Mouse (Mus musculus) heart, embryonic 16.5 days (tissue): ENCODE data around the gene Tex36. TPM values are rescaled to one million over a fixed set of nuclear protein-coding genes. Genes with fewer than 3 reads are reported as not detected.

ENCODE experiments used
- ATAC-seq: fragments of 200-750 bp; cut with Nextera tagmentation; replicated peaks from 2 replicates; pipeline ENCODE4 v1.8.0; 2017; ENCODE audit warnings: moderate number of reproducible peaks; ENCODE audit not compliant: insufficient read depth, low FRiP score; ENCODE audit errors: extremely low read depth
- H3K27ac ChIP-seq: fragments of 300-500 bp; sonication (generic); 2 replicates; pipeline ENCODE4 v1.5.1; 2014; ENCODE audit warnings: mild to moderate bottlenecking, low read length, control low read depth, moderate library complexity
- H3K27me3 ChIP-seq: fragments of 300-500 bp; sonication (generic); 2 replicates; pipeline ENCODE4 v1.6.1; 2014; ENCODE audit warnings: low read length, mixed read lengths; ENCODE audit not compliant: control insufficient read depth, insufficient read depth
- H3K36me3 ChIP-seq: fragments of 300-500 bp; sonication (generic); 2 replicates; pipeline ENCODE4 v1.6.1; 2014; ENCODE audit not compliant: control insufficient read depth, insufficient read depth
- H3K4me1 ChIP-seq: fragments of 300-500 bp; sonication (generic); 2 replicates; pipeline ENCODE4 v1.6.1; 2014; ENCODE audit warnings: low read length, mixed read lengths; ENCODE audit not compliant: control insufficient read depth, insufficient read depth
- H3K4me2 ChIP-seq: fragments of 300-500 bp; sonication (generic); 2 replicates; pipeline ENCODE4 v1.6.1; 2014; ENCODE audit warnings: low read depth, mild to moderate bottlenecking, control low read depth, low read length
- H3K4me3 ChIP-seq: fragments of 300-500 bp; sonication (generic); 2 replicates; pipeline ENCODE4 v1.5.1; 2014; ENCODE audit warnings: mild to moderate bottlenecking, control low read depth, low read length
- H3K9ac ChIP-seq: fragments of 300-500 bp; sonication (generic); 2 replicates; pipeline ENCODE4 v1.6.1; 2014; ENCODE audit warnings: low read length, control low read depth
- H3K9me3 ChIP-seq: fragments of 300-500 bp; sonication (generic); replicated peaks from 2 replicates; pipeline ENCODE4 v1.6.1; 2016; ENCODE audit warnings: low read length; ENCODE audit not compliant: control insufficient read depth
- WGBS: fragments of 180-500 bp; shearing (Covaris S2); extraction: QIAGEN DNeasy Blood & Tissue Kit; methylation state at CpG from one replicate; pipeline ENCODE4 v1.1.7; 2014; 5-methylcytosine and 5-hydroxymethylcytosine counted together
- polyA plus RNA-seq: library from polyadenylated mRNA; unstranded; fragments of >200 nt; fragmentation: Nextera tagmentation; extraction: Ambion mirVana; gene quantifications from 2 replicates; pipeline ENCODE4 v1.2.1, GENCODE M21; 2015

The Tex36 gene
- polyA plus RNA-seq, 1 experiment from 2014 or later = not detected

- H3K4me1 ChIP-seq = no peaks in the 10 kb centered on the region
- no peaks in the 10 kb centered on the region for H3K27me3 ChIP-seq
- no peaks in the 10 kb centered on the region for H3K36me3 ChIP-seq
- no peak overlapping the region for H3K4me2 ChIP-seq
- H3K27ac ChIP-seq = no peak overlapping the region
- no peak for ATAC-seq
- H3K9me3 ChIP-seq = no peaks in the 10 kb centered on the region
- H3K9ac ChIP-seq = no peak overlapping the region
- 78% methylated on average over 13 of the region's 13 CpGs for WGBS
- no peak overlapping the region for H3K4me3 ChIP-seq
Measured at GRCm38 (mm10) chr7:133604427-133605081, 2.6 kb upstream of the Tex36 start.

- Histone ChIP-seq H3K36me3 (no peaks in the 10 kb centered on the region), H3K4me3 (no peak overlapping the region), H3K27me3 (no peaks in the 10 kb centered on the region), H3K4me2 (no peak overlapping the region), H3K4me1 (no peaks in the 10 kb centered on the region), H3K27ac (no peak overlapping the region), H3K9ac (no peak overlapping the region), H3K9me3 (no peaks in the 10 kb centered on the region)
- WGBS = 72% methylated on average over 2 of the region's 2 CpGs
- no peak for ATAC-seq
Measured at GRCm38 (mm10) chr7:133603156-133603555, 1.2 kb upstream of the Tex36 start.

- Histone ChIP-seq H3K27ac (no peak overlapping the region), H3K4me2 (no peak overlapping the region), H3K4me1 (no peaks in the 10 kb centered on the region), H3K4me3 (no peak overlapping the region), H3K36me3 (no peaks in the 10 kb centered on the region), H3K9me3 (no peaks in the 10 kb centered on the region), H3K27me3 (no peaks in the 10 kb centered on the region), H3K9ac (no peak overlapping the region)
- no peak for ATAC-seq
- 47% methylated on average over 1 of the region's 1 CpGs for WGBS
Measured at GRCm38 (mm10) chr7:133600558-133600957, 1.4 kb downstream of the Tex36 start.

- Histone ChIP-seq H3K36me3 (no peaks in the 10 kb centered on the region), H3K4me1 (peaks cover 3% of the 10 kb centered on the region; the same call in 1 of the 2 replicates), H3K4me2 (no peak overlapping the region), H3K9me3 (no peaks in the 10 kb centered on the region), H3K9ac (no peak overlapping the region), H3K27me3 (no peaks in the 10 kb centered on the region), H3K27ac (no peak overlapping the region), H3K4me3 (no peak overlapping the region)
- 55% methylated on average over 1 of the region's 1 CpGs for WGBS
- ATAC-seq = no peak
Measured at GRCm38 (mm10) chr7:133591750-133592149, 10.2 kb downstream of the Tex36 start.

- Histone ChIP-seq H3K9me3 (no peaks in the 10 kb centered on the region), H3K9ac (no peak overlapping the region), H3K36me3 (no peaks in the 10 kb centered on the region), H3K4me1 (no peaks in the 10 kb centered on the region), H3K27ac (no peak overlapping the region), H3K27me3 (no peaks in the 10 kb centered on the region), H3K4me2 (no peak overlapping the region), H3K4me3 (no peak overlapping the region)
- WGBS = 73% methylated on average over 6 of the region's 6 CpGs
- no peak for ATAC-seq
Measured at GRCm38 (mm10) chr7:133583216-133583615, 18.7 kb downstream of the Tex36 start.

- no peak overlapping the region for H3K4me2 ChIP-seq
- no peak overlapping the region for H3K9ac ChIP-seq
- no peaks in the 10 kb centered on the region for H3K36me3 ChIP-seq
- no peak for ATAC-seq
- H3K27ac ChIP-seq = no peak overlapping the region
- no peaks in the 10 kb centered on the region for H3K27me3 ChIP-seq
- WGBS = 80% methylated on average over 4 of the region's 4 CpGs
- no peak overlapping the region for H3K4me3 ChIP-seq
- H3K9me3 ChIP-seq = no peaks in the 10 kb centered on the region
- H3K4me1 ChIP-seq = no peaks in the 10 kb centered on the region
Measured at GRCm38 (mm10) chr7:133580296-133580640, 21.7 kb downstream of the Tex36 start.

GRCm38 (mm10) chr7:133579491-133580295 lies 22.3 kb downstream of the Tex36 start:
- H3K36me3 ChIP-seq = no peaks in the 10 kb centered on the region
- no peaks in the 10 kb centered on the region for H3K27me3 ChIP-seq
- no peak overlapping the region for H3K9ac ChIP-seq
- no peak overlapping the region for H3K27ac ChIP-seq
- no peak for ATAC-seq
- H3K4me1 ChIP-seq = no peaks in the 10 kb centered on the region
- no peaks in the 10 kb centered on the region for H3K9me3 ChIP-seq
- H3K4me3 ChIP-seq = no peak overlapping the region
- 76% methylated on average over 20 of the region's 20 CpGs for WGBS
- H3K4me2 ChIP-seq = no peak overlapping the region

- H3K27me3 ChIP-seq = no peaks in the 10 kb centered on the region
- H3K4me2 ChIP-seq = no peak overlapping the region
- no peak overlapping the region for H3K9ac ChIP-seq
- H3K36me3 ChIP-seq = no peaks in the 10 kb centered on the region
- no peak for ATAC-seq
- no peaks in the 10 kb centered on the region for H3K4me1 ChIP-seq
- 36% methylated on average over 4 of the region's 4 CpGs for WGBS
- H3K4me3 ChIP-seq = no peak overlapping the region
- no peak overlapping the region for H3K27ac ChIP-seq
- H3K9me3 ChIP-seq = no peaks in the 10 kb centered on the region
Measured at GRCm38 (mm10) chr7:133576825-133577224, 25.1 kb downstream of the Tex36 start.

- no peaks in the 10 kb centered on the region for H3K36me3 ChIP-seq
- H3K27me3 ChIP-seq = no peaks in the 10 kb centered on the region
- H3K9ac ChIP-seq = no peak overlapping the region
- ATAC-seq = no peak
- H3K9me3 ChIP-seq = no peaks in the 10 kb centered on the region
- H3K27ac ChIP-seq = no peak overlapping the region
- no peak overlapping the region for H3K4me2 ChIP-seq
- no peaks in the 10 kb centered on the region for H3K4me1 ChIP-seq
- H3K4me3 ChIP-seq = no peak overlapping the region
- 68% methylated on average over 6 of the region's 6 CpGs for WGBS
Measured at GRCm38 (mm10) chr7:133576281-133576680, 25.7 kb downstream of the Tex36 start.
